Comparison of ENCODE assay signal across 13 mouse cellular contexts in genomic region chr2:9193195-9193594, GRCm38 (mm10).
"Had no signal": no experiment of that assay in that cellular context is flagged by ENCODE, and none has a peak within 500 bp of the region (broad histone marks: within the 10 kb centered on the region; RNA-seq: fewer than 3 reads in every experiment).

No protein-coding gene starts in this region.

- H3K27me3 ChIP-seq: liver, embryonic 13.5 days; midbrain, embryonic 12.5 days; midbrain, embryonic 15.5 days had no signal

- H3K36me3 ChIP-seq: liver, embryonic 13.5 days; midbrain, embryonic 12.5 days; midbrain, embryonic 15.5 days had no signal

- H3K27ac ChIP-seq: kidney, postnatal 0 days; layer of hippocampus, adult 2 months; liver, embryonic 13.5 days; midbrain, embryonic 12.5 days; midbrain, embryonic 15.5 days had no signal

- H3K9ac ChIP-seq: liver, embryonic 13.5 days; midbrain, embryonic 12.5 days; midbrain, embryonic 15.5 days had no signal

- H3K4me3 ChIP-seq: layer of hippocampus, adult 2 months; liver, embryonic 13.5 days; midbrain, embryonic 12.5 days; midbrain, embryonic 15.5 days; myocyte had no signal

- ATAC-seq: midbrain, embryonic 15.5 days had no signal

- DNase-seq: kidney, postnatal 25 days; layer of hippocampus, adult 9-11 months; liver, embryonic 13.5 days; lung, adult 2 months; lung, postnatal 14 days; lung, postnatal 4 days; thymus, adult 18-20 months; thymus, postnatal 36 days had no signal

- H3K4me2 ChIP-seq: liver, embryonic 13.5 days; midbrain, embryonic 12.5 days; midbrain, embryonic 15.5 days had no signal

- H3K4me1 ChIP-seq: liver, embryonic 13.5 days; midbrain, embryonic 12.5 days; midbrain, embryonic 15.5 days had no signal

- H3K9me3 ChIP-seq: liver, embryonic 13.5 days; midbrain, embryonic 12.5 days; midbrain, embryonic 15.5 days had no signal
